Mouse (Mus musculus) layer of hippocampus, postnatal 36 days (tissue): Measurements from ENCODE around the gene Colec11. TPM values are rescaled to one million over a fixed set of nuclear protein-coding genes. Genes with fewer than 3 reads are reported as not detected.

Experiments
- DNase-seq, 2 experiments: peaks; one replicate each; pipeline ENCODE4 v3.0.0; 2022
- total RNA-seq, 2 experiments: library from RNA; stranded (reverse); gene quantifications; 2 replicates each; pipeline ENCODE4 v1.2.3; 2021

Gene Colec11
- under 1 TPM; 0.72 to 0.81 TPM for total RNA-seq

- no peak for DNase-seq
Measured at GRCm38 (mm10) chr12:28623195-28623594, at the start of gene Colec11. TSS of gene Colec11 (minus strand) at chr12:28623377.

DNA sequence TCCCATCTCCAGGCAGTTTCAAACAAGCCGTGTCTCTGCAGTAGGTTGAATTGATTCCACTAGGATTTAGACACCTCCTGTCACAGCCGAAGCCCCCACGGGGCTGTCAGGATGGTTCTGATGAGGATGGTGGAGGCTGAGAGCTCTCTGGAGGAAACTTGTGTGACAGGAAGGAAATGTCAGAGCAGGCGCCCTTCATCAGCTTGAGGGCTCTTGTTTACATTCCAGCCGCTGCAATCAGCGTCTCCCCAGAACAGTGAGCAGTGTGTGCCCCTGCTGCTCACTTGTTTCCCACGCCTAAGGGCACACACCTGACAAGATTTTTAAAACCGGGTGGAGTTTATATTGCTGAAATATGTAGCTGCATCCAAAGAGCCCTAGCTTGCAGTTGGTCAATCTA lies 44.1 kb upstream of the Colec11 start:
- DNase-seq: no peak

DNA sequence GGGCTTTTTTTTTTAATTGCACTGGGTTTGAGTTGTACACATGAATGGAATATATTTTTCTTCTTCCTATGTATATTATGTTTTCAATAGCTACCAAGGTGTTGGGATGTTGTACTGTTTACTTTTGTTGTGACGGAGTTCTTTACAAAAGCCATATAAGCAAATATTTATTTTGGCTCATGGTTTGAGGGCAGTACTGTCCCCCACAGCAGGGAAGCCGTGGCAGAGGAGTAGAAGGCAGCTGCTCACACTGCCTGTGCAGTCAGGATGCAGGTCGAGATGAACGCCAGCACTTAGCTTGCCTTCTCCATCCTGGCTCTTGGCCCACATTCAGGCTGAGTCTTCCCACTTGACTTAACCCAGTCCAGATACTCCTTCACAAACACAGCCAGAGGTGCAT lies 43.6 kb upstream of the Colec11 start:
- DNase-seq: no peak

DNA sequence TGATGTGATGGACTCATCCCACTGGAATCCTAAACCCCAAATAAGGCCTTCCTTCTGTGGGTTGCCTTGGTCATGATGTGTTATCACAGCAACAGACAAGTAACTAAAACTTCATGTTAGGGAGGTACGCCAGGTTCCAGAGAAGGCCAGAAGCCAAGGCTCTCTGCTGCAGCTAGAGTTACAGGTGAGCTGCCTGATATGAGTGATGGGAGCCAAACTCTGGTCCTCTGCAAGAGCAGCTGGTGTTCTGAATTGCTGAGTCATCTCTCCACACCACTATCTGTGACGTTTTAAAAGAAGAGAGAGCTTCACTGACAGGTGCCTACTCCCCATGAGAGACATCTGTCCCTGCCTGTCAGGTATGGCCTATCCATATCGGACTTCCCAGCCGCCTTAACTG lies 39.5 kb upstream of the Colec11 start:
- DNase-seq: no peak

DNA sequence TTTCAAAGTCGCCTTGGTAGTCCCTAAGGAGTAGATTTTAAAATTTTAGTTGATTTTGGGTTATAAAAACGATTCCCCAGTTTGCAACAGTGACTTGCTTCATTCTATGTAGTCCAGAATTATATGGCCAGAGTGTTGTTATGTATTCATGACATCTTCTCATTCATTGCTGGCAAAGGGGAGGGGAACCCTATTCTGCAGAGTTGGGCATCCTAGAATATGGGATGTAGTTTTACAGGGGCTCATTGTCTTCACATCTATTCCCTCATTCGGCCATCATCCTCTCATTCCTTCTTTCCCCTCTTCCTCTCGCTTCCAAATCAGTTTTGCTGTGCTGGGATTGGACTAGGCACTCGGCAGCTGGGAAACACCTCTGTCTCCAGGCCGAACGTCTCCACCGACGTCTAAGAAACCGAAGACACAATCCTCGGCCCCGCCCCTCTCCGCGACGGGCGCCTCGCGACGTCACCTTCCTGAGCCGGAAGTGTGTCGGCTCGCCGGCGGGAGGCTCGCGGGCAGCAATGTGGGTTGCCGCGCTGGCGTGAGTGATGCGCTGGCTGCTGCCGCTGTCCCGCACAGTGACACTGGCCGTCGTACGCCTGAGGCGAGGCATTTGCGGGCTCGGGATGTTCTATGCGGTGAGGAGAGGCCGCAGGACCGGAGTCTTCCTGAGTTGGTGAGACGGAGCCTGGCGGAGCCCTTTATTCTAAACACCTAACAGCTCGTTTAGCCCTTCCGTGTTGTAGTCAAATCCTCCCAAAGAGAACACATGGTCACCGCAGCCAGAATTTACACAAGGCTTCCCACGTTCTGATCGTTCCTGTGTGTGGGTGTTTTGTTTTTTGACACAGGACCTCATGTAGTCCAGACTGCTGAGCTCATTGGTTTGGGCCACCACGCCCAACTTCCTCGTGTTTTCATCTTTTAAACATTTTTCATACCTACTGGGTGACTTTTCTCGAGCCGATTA lies 26.2 kb upstream of the Colec11 start, which contains the start of gene Rnaseh1:
Gene Rnaseh1, plus strand, starts transcription at position 462 of the 970 bp plus-strand sequence.
- DNase-seq: peak; percentile 88 to 91

- no peak for DNase-seq
Measured at GRCm38 (mm10) chr12:28638778-28639177, 15.6 kb upstream of the Colec11 start.

- DNase-seq: no peak
Measured at GRCm38 (mm10) chr12:28636543-28636942, 13.4 kb upstream of the Colec11 start.

GRCm38 (mm10) chr12:28635535-28636476 lies 12.6 kb upstream of the Colec11 start, which contains the start of gene Rps7:
TSS of gene Rps7 (minus strand) at chr12:28635953.
- peak; percentile 90 to 91 for DNase-seq

- no peak for DNase-seq
Measured at GRCm38 (mm10) chr12:28635058-28635534, 11.9 kb upstream of the Colec11 start.

GRCm38 (mm10) chr12:28628436-28628835 lies 5.3 kb upstream of the Colec11 start:
- no peak for DNase-seq

- no peak for DNase-seq
Measured at GRCm38 (mm10) chr12:28627092-28627491, 3.9 kb upstream of the Colec11 start.

GRCm38 (mm10) chr12:28625407-28625806 lies 2.2 kb upstream of the Colec11 start:
- no peak for DNase-seq

- no peak for DNase-seq
Measured at GRCm38 (mm10) chr12:28624251-28624650, 1.1 kb upstream of the Colec11 start.

GRCm38 (mm10) chr12:28622641-28623040 lies 536 bp downstream of the Colec11 start:
- DNase-seq: no peak

DNA sequence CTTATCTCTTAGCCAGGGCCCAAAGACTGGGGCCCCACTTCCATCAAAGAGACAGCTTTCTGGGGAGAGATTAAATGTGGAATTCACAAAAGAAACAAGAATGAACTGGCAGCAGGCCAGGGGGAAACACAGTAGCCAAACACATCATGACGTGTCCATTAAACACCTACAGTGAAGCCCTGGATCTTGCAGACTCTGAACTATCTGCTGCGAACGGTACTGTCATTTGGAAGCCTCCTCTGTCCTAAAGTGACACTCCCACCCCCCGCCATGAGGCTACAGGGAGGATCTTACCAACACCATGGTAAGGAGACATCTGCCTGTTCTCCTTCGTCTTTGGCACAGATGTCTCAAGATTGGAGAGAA lies 1.0 kb downstream of the Colec11 start:
- peak in 1 of 2 experiments; percentile 18 for DNase-seq

- no peak for DNase-seq
Measured at GRCm38 (mm10) chr12:28621451-28622166, 1.6 kb downstream of the Colec11 start.

DNA sequence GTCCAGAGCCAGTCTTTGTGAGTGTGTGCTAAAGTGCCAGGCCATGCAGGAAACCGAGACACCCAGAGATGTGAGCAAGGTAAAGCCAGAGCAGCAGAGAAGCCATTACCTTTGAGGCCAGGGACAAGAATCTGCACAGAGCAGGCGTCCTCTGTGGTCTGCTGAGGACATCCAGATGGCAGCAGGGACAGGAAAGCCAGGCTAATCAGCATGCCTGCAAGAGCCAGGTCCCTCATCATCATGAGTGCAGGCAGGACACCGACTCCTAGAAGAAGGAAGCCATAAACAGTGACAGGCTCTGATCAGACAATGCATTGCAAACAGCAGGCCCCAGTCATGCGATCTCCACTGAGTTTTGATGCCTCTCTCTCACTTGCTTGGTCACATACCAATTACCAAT lies 5.9 kb downstream of the Colec11 start:
- no peak for DNase-seq

- no peak for DNase-seq
Measured at GRCm38 (mm10) chr12:28614401-28614800, 8.8 kb downstream of the Colec11 start.

GRCm38 (mm10) chr12:28612391-28612790 lies 10.8 kb downstream of the Colec11 start:
- DNase-seq: no peak

GRCm38 (mm10) chr12:28607546-28608305 lies 15.5 kb downstream of the Colec11 start:
- DNase-seq: peak; percentile 67 to 69

GRCm38 (mm10) chr12:28603494-28603893 lies 19.7 kb downstream of the Colec11 start:
- no peak for DNase-seq
